Mouse (Mus musculus): ENCODE data around the gene Fgf12. TPM values are rescaled to one million over a fixed set of nuclear protein-coding genes. Genes with fewer than 3 reads are reported as not detected.
A peak's percentile ranks its signal among the peaks of the same experiment; 100 is the strongest.

The Fgf12 gene
- polyA plus RNA-seq, 1 experiment from 2014 or later, result 2.9 TPM

- Histone ChIP-seq H3K27me3 (ENCODE audit: insufficient read depth, low read length) (no peaks in the 10 kb centered on the region), H3K36me3 (ENCODE audit: insufficient read depth, low read length) (no peaks in the 10 kb centered on the region), H3K4me2 (ENCODE audit: low read length) (no peak overlapping the region), H3K9me3 (replicated peaks; ENCODE audit: low read length) (no peaks in the 10 kb centered on the region), H3K4me1 (replicated peaks; ENCODE audit: insufficient read depth, low read length) (no peaks in the 10 kb centered on the region), H3K4me3 (replicated peaks; ENCODE audit: low read depth, low read length) (no peak overlapping the region), H3K27ac (no peak overlapping the region), H3K9ac (ENCODE audit: low read depth, low read length) (no peak overlapping the region)
- WGBS, result 83% methylated on average over 13 of the region's 13 CpGs
- DNase-seq (ENCODE audit: low spot score) (no peak), ATAC-seq (replicated peaks; ENCODE audit: low FRiP score, low read depth) (no peak)
- no peak for TF ChIP-seq CTCF (IDR thresholded peaks at IDR 0.05; ENCODE audit: low read depth)
These were observed 156.8 kb downstream of the Fgf12 start for GRCm38 (mm10) chr16:28596112-28596511.

- ATAC-seq (replicated peaks; ENCODE audit: low FRiP score, low read depth) (peak; percentile 71), DNase-seq (ENCODE audit: low spot score) (peak; percentile 89)
- Histone ChIP-seq H3K4me3 (replicated peaks; ENCODE audit: low read depth, low read length) (no peak overlapping the region), H3K4me2 (ENCODE audit: low read length) (peak overlapping the region; percentile 48), H3K9ac (ENCODE audit: low read depth, low read length) (no peak overlapping the region; the same call in 1 of the 2 replicates), H3K9me3 (replicated peaks; ENCODE audit: low read length) (no peaks in the 10 kb centered on the region), H3K36me3 (ENCODE audit: insufficient read depth, low read length) (no peaks in the 10 kb centered on the region), H3K27me3 (ENCODE audit: insufficient read depth, low read length) (no peaks in the 10 kb centered on the region), H3K4me1 (replicated peaks; ENCODE audit: insufficient read depth, low read length) (no peaks in the 10 kb centered on the region), H3K27ac (no peak overlapping the region)
- 27% methylated on average over 26 of the region's 26 CpGs for WGBS
- TF ChIP-seq CTCF (IDR thresholded peaks at IDR 0.05; ENCODE audit: low read depth), result peak; percentile 89
These were observed 159.6 kb downstream of the Fgf12 start for GRCm38 (mm10) chr16:28593075-28593915.

- no peak overlapping the region for H3K9ac ChIP-seq (ENCODE audit: low read depth, low read length)
- no peak overlapping the region for H3K4me2 ChIP-seq (ENCODE audit: low read length)
- H3K4me1 ChIP-seq (replicated peaks; ENCODE audit: insufficient read depth, low read length), result no peaks in the 10 kb centered on the region
- no peak overlapping the region for H3K4me3 ChIP-seq (replicated peaks; ENCODE audit: low read depth, low read length)
- H3K36me3 ChIP-seq (ENCODE audit: insufficient read depth, low read length), result no peaks in the 10 kb centered on the region
- H3K27me3 ChIP-seq (ENCODE audit: insufficient read depth, low read length), result no peaks in the 10 kb centered on the region
- ATAC-seq (replicated peaks; ENCODE audit: low FRiP score, low read depth) (no peak), DNase-seq (ENCODE audit: low spot score) (no peak)
- WGBS, result 93% methylated on average over 6 of the region's 6 CpGs
- no peak overlapping the region for H3K27ac ChIP-seq
- H3K9me3 ChIP-seq (replicated peaks; ENCODE audit: low read length), result no peaks in the 10 kb centered on the region
- TF ChIP-seq CTCF (IDR thresholded peaks at IDR 0.05; ENCODE audit: low read depth), result no peak
These were observed 160.4 kb downstream of the Fgf12 start for GRCm38 (mm10) chr16:28592466-28592865.

GRCm38 (mm10) chr16:28591583-28591982 is 161.3 kb downstream of the Fgf12 start:
- 68% methylated on average over 9 of the region's 9 CpGs for WGBS
- no peak overlapping the region for H3K27ac ChIP-seq

DNA sequence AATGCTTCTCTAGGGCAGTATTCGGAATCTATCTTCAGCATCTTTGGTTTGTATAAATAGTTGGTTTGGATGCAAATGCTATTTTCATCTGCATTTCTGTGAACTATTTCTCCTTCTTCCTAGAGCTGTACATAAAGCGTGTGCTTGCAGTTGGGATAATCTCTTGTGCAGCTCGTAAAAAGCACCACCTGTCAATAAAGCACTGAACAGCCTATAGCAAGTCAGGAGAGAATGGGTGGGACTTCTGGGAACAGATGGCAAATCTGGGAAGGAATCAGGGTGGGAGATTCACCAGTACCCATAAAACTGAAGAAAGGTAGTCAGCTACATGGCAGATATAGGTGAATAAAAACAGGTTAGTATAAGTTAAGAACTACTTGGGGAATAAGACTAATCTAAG is 180.7 kb downstream of the Fgf12 start:
- no peak overlapping the region for H3K4me3 ChIP-seq (replicated peaks; ENCODE audit: low read depth, low read length)
- 54% methylated on average over 3 of the region's 3 CpGs for WGBS
- ATAC-seq (replicated peaks; ENCODE audit: low FRiP score, low read depth) (no peak), DNase-seq (ENCODE audit: low spot score) (no peak)
- no peak overlapping the region for H3K27ac ChIP-seq
- H3K9me3 ChIP-seq (replicated peaks; ENCODE audit: low read length), result no peaks in the 10 kb centered on the region
- no peaks in the 10 kb centered on the region for H3K36me3 ChIP-seq (ENCODE audit: insufficient read depth, low read length)
- no peaks in the 10 kb centered on the region for H3K4me1 ChIP-seq (replicated peaks; ENCODE audit: insufficient read depth, low read length)
- no peak for TF ChIP-seq CTCF (IDR thresholded peaks at IDR 0.05; ENCODE audit: low read depth)
- H3K9ac ChIP-seq (ENCODE audit: low read depth, low read length), result no peak overlapping the region
- H3K4me2 ChIP-seq (ENCODE audit: low read length), result no peak overlapping the region
- no peaks in the 10 kb centered on the region for H3K27me3 ChIP-seq (ENCODE audit: insufficient read depth, low read length)

More at GRCm38 (mm10) chr16:28591583-28591982, 161.3 kb downstream of the Fgf12 start:
- Histone ChIP-seq H3K4me3 (replicated peaks; ENCODE audit: low read depth, low read length) (no peak overlapping the region), H3K4me1 (replicated peaks; ENCODE audit: insufficient read depth, low read length) (no peaks in the 10 kb centered on the region), H3K27me3 (ENCODE audit: insufficient read depth, low read length) (no peaks in the 10 kb centered on the region), H3K4me2 (ENCODE audit: low read length) (no peak overlapping the region), H3K9ac (ENCODE audit: low read depth, low read length) (no peak overlapping the region), H3K9me3 (replicated peaks; ENCODE audit: low read length) (no peaks in the 10 kb centered on the region), H3K36me3 (ENCODE audit: insufficient read depth, low read length) (no peaks in the 10 kb centered on the region)
- no peak for ATAC-seq (replicated peaks; ENCODE audit: low FRiP score, low read depth)
- TF ChIP-seq CTCF (IDR thresholded peaks at IDR 0.05; ENCODE audit: low read depth), result no peak
- DNase-seq (ENCODE audit: low spot score), result no peak

DNA sequence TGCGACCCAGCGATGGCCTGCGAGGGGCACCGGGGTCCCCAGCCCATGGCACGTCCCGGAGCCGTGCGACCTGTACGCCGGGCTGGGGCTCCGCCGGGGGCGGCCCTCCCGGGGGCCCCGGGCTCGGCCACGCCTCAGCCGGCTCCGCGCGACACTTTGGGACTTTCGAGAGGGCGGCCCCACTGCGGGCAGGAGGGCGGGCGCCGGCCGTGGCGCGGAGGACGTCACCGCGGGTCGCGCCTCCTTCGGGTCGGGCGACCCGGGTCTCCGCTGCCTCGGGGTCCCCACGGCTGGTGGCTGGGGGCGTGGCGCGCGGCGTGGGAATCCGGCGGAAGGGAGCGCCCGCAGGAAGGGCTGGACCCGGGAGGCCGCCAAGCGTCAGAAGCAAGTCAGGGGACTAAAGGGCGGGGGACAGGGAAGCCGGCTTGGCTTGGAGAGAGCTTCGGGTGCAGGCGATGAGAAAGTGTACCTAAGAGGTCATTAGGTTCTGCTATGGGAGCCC is 188.1 kb downstream of the Fgf12 start:
- DNase-seq (ENCODE audit: low spot score), result no peak
- no peak for TF ChIP-seq CTCF (IDR thresholded peaks at IDR 0.05; ENCODE audit: low read depth)
- Histone ChIP-seq H3K4me1 (replicated peaks; ENCODE audit: insufficient read depth, low read length) (0 out of 2 replicates have a peak, but pooled peaks cover 12% of the 10 kb centered on the region), H3K27ac (no peak overlapping the region), H3K9ac (ENCODE audit: low read depth, low read length) (no peak overlapping the region), H3K9me3 (replicated peaks; ENCODE audit: low read length) (no peaks in the 10 kb centered on the region), H3K36me3 (ENCODE audit: insufficient read depth, low read length) (no peaks in the 10 kb centered on the region), H3K27me3 (ENCODE audit: insufficient read depth, low read length) (peaks cover 10% of the 10 kb centered on the region; the same call in 1 of the 2 replicates), H3K4me2 (ENCODE audit: low read length) (peak overlapping the region; percentile 96), H3K4me3 (replicated peaks; ENCODE audit: low read depth, low read length) (peak overlapping the region; percentile 50)
- ATAC-seq (replicated peaks; ENCODE audit: low FRiP score, low read depth), result peak; percentile 25; the same call in 1 of the 2 replicates
- WGBS, result under 1% methylated on average over 51 of the region's 58 CpGs
